Comparison of ENCODE assay signal across 8 mouse cellular contexts in the genomic region with DNA sequence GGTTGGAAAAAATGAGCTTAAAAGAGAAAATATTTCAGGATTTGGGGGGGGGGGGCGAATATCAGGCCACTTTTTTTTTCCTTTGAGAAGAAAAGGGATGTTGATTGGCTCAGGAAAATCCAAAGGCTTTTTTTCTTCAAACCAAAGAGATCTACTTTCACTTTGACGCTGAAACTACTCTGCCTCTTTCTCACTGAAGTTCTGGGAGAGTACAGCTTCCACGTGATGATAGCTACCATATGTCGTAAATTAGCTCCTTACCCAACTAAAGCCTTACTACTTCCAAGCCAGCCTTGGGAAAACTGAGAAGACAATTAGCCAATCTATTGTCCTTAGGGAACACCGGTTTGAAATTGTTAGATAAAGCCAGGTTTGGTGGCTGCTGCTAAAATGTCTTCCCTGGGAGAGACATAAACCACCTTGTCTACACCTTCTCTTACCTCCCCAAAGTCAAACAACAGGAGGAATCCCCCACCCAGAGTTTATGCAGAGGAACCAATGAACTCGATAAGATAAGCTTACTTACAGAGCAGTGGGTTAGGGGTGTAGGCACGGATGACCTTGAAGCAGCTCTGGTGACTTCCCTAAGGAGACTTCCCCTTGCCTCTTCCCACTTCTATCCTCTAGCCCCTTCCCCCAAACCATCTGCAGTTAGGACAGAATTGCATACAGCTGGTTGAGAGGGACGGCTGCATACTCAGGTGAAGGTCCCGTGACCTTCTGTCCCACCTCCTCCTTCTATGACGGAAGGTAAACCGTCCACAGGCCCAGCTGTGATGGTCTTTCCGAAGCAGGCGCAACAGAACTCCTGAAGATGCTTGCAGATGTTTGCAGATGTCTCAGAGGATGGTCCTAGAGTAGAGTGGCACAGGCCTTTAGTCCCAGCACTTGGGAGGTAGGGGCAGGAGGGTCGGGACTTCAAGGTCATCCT. TPM values are rescaled to one million over a fixed set of nuclear protein-coding genes. Genes with fewer than 3 reads are reported as not detected.
A peak's percentile ranks its signal among the peaks of the same experiment; 100 is the strongest.
DNase-seq lines count a peak whose midpoint lies in the region; ATAC-seq lines count a peak whose summit lies in the region.

No protein-coding gene starts in this region.

- H3K27me3 ChIP-seq in embryonic facial prominence, embryonic 12.5 days: no peaks in the 10 kb centered on the region
- H3K27me3 ChIP-seq in limb, embryonic 12.5 days: no peaks in the 10 kb centered on the region

- no peak overlapping the region; the same call in 1 of the 2 replicates for H3K9ac ChIP-seq in embryonic facial prominence, embryonic 12.5 days
- no peak overlapping the region for H3K9ac ChIP-seq in limb, embryonic 12.5 days (replicated peaks)

- peaks cover 32% of the 10 kb centered on the region for H3K4me1 ChIP-seq in embryonic facial prominence, embryonic 12.5 days
- peaks cover 35% of the 10 kb centered on the region for H3K4me1 ChIP-seq in limb, embryonic 12.5 days (replicated peaks)

- peak; percentile 39 for DNase-seq in heart, adult 8-10 months (ENCODE audit: low spot score)
- no peak for DNase-seq in heart, postnatal 4 days
- peak; percentile 59 for DNase-seq in A20 (ENCODE audit: low read depth, low spot score)
- no peak for DNase-seq in Muller cell, postnatal 12 days (ENCODE audit: inconsistent ontology term)
- no peak for DNase-seq in thymus, postnatal 14 days
- no peak for DNase-seq in testis, postnatal 10 days (ENCODE audit: low spot score)

- H3K4me3 ChIP-seq in embryonic facial prominence, embryonic 12.5 days: peak overlapping the region; percentile 51
- 0 out of 2 replicates have a peak overlapping the region, but pooled peaks have one; percentile 57 for H3K4me3 ChIP-seq in limb, embryonic 12.5 days (replicated peaks)

- WGBS in embryonic facial prominence, embryonic 12.5 days: 41% methylated on average over 14 of the region's 14 CpGs
- WGBS in limb, embryonic 12.5 days: 57% methylated on average over 14 of the region's 14 CpGs

- H3K36me3 ChIP-seq in embryonic facial prominence, embryonic 12.5 days: peaks cover 13% of the 10 kb centered on the region
- H3K36me3 ChIP-seq in limb, embryonic 12.5 days: peaks cover 24% of the 10 kb centered on the region

- no peak for ATAC-seq in embryonic facial prominence, embryonic 12.5 days (ENCODE audit: insufficient number of reproducible peaks, insufficient read depth, low FRiP score, low TSS enrichment)
- no peak for ATAC-seq in limb, embryonic 12.5 days (ENCODE audit: insufficient number of reproducible peaks, insufficient read depth, low FRiP score, low TSS enrichment, low read depth)

- H3K9me3 ChIP-seq in embryonic facial prominence, embryonic 12.5 days: no peaks in the 10 kb centered on the region
- H3K9me3 ChIP-seq in limb, embryonic 12.5 days: no peaks in the 10 kb centered on the region

- peak overlapping the region; percentile 58 for H3K4me2 ChIP-seq in embryonic facial prominence, embryonic 12.5 days (replicated peaks)
- peak overlapping the region; percentile 66 for H3K4me2 ChIP-seq in limb, embryonic 12.5 days

- peak overlapping the region; percentile 92 for H3K27ac ChIP-seq in embryonic facial prominence, embryonic 12.5 days
- peak overlapping the region; percentile 4; the same call in 1 of the 2 replicates for H3K27ac ChIP-seq in limb, embryonic 12.5 days

RNA-seq across cellular contexts. Expression of gene Psrc1, which starts 1.4 kb away (rescaled TPM):
- total RNA-seq in heart, adult 8-10 months (2022): under 1 TPM in 3 of 4 experiments, not detected in 1; 0.20 to 0.31 (median 0.22) TPM
- total RNA-seq in heart, postnatal 4 days (2021): 1 to 10 TPM; 6.7 to 8.8 TPM
- polyA plus RNA-seq in embryonic facial prominence, embryonic 12.5 days (2016; fragmentation: Nextera tagmentation; extraction: Ambion mirVana): 73.4 and 78.1 TPM in 2 replicates
- polyA plus RNA-seq in limb, embryonic 12.5 days (2016; fragmentation: Nextera tagmentation; extraction: Ambion mirVana): 78.1 and 83.5 TPM in 2 replicates

RNA-seq across cellular contexts. Expression of gene Mybphl, which starts 17.5 kb away (rescaled TPM):
- 10 to 100 TPM; 42.7 to 64.1 (median 55.8) TPM for total RNA-seq in heart, adult 8-10 months (2022)
- total RNA-seq in heart, postnatal 4 days (2021): 10 to 100 TPM; 44.7 to 57.2 TPM
- 0.13 and 0.18 TPM in 2 replicates for polyA plus RNA-seq in embryonic facial prominence, embryonic 12.5 days (2016; fragmentation: Nextera tagmentation; extraction: Ambion mirVana)
- not detected in 2 replicates for polyA plus RNA-seq in limb, embryonic 12.5 days (2016; fragmentation: Nextera tagmentation; extraction: Ambion mirVana)

RNA-seq across cellular contexts. Expression of gene Celsr2, which starts 33.1 kb away (rescaled TPM):
- 10 to 100 TPM in 2 of 4 experiments, 1 to 10 TPM in 2; 7.4 to 10.9 (median 9.0) TPM for total RNA-seq in heart, adult 8-10 months (2022)
- total RNA-seq in heart, postnatal 4 days (2021): 1 to 10 TPM; 9.0 to 9.5 TPM
- polyA plus RNA-seq in embryonic facial prominence, embryonic 12.5 days (2016; fragmentation: Nextera tagmentation; extraction: Ambion mirVana): 9.5 and 11.0 TPM in 2 replicates
- 4.4 and 6.3 TPM in 2 replicates for polyA plus RNA-seq in limb, embryonic 12.5 days (2016; fragmentation: Nextera tagmentation; extraction: Ambion mirVana)

Comparison
In these comparisons a context has a peak if more than half of its experiments do, and no peak if none do; other contexts are left out.
1. DNase-seq: peak in heart, adult 8-10 months (single experiment) and A20 (single experiment); none in heart, postnatal 4 days (single experiment), Muller cell, postnatal 12 days (single experiment), thymus, postnatal 14 days (single experiment) and testis, postnatal 10 days (single experiment).
2. RNA of gene Psrc1, which starts 1.4 kb away (total RNA-seq): 6.7 to 8.8 TPM in heart, postnatal 4 days; 0.20 to 0.31 TPM in heart, adult 8-10 months; every median in the first group is over 4 times any median in the second.